Mouse (Mus musculus) T-helper 1 cell (primary cell): ENCODE results near the gene Sgpp1.
"Not testable (repeated sequence)": the region's sequence is repeated elsewhere in the genome, so short reads cannot be mapped to it uniquely, and the experiment has no call there.

Experiments used
- in situ Hi-C: fragments of 300-600 bp; cut with MboI, MseI; formaldehyde crosslinking; loops from one replicate; pipeline ENCODE4 v1.15.1; 2025; ENCODE audit warnings: high pct_unique_total_duplicates

The Sgpp1 gene

DNA sequence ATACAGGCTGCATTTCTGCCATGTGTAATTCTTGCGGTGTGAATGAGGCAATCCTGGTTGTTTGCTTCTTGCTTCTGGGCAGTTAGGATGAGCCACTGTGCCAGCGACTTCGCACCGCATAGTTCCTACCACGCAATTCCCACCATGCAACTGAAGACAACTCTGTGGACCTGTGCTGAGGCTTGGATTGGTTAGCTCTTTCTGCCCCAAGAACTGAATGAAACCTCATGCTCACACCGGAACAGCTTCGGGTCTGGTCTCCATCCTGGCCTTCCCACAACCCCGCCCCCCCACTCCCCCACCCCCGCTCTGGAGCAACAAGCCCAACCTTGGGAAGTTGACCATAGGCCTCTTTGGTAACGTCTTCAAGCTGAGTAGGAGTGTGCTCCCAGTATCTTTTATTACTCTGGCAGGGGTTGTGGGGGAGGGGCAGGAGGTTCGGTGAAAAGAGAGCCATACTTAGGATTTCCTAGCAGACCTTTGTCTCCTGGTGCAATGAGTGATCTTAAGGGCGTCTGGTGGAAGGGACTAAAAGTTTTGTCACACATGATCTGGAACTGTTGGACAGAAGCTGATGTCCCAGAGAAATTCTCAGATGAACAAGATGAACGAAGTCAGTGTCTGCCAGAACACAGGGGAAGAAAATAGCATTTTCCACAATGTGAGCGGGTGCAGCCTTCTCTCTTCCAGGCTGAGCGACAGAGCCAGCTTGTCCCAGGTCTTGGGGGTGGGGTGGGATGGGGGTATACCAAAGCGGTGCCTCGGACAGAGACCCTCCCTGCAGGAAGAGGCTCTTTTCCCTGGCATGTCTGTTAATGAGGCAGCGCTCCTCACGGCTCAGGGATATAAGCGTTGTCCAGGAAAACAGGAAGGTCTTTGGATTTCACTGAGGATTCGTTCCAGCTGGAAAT, 34.1 kb downstream of the Sgpp1 start:
- in situ Hi-C loops, result loop anchor here (10.0 kb wide), 1 partner anchor 763 kb away; no protein-coding TSS in a partner anchor

DNA sequence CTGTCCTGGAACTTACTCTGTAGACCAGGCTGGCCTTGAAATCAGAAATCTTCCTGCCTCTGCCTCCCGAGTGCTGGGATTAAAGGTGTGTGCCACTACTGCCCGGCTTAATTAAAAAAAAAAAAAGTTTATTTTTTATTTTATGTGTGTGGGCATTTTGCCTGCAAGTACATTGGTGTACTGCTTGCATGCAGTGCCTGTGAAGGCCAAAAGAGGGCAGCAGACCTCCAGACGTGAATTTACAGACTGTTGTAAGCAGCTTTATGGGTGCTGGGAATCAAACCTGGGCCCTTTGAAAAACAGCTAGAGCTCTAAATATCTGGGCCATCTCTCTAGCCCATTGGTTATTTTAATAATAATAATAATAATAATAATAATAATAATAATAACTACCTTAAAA, 36.8 kb downstream of the Sgpp1 start:
- in situ Hi-C loops, result no loop called here

- in situ Hi-C loops, result not testable (repeated sequence)
Observed at GRCm38 (mm10) chr12:75695845-75696244, 39.7 kb downstream of the Sgpp1 start.

DNA sequence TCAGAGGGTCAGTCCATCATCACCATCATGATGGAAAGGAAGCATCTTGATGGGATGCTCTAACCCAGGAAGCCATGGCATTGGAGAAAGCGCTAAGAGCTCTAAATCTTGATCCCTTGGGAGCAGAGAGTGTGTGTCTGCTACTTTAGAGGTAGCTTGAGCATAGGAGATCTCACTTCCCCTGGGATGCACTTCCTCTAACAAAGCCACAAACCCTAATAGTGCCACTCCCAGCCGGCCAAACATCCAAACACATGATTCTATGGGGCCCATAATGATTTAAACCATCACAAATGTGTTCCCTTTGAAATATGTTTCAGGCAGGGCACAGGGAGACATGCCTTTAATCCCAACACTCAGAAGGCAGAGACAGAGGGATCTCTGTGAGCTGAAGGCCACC, 46.5 kb downstream of the Sgpp1 start:
- in situ Hi-C loops, result no loop called here

GRCm38 (mm10) chr12:75687314-75687713, 48.2 kb downstream of the Sgpp1 start:
- in situ Hi-C loops, result no loop called here

- in situ Hi-C loops, result not testable (repeated sequence)
Observed at GRCm38 (mm10) chr12:75684026-75684425, 51.5 kb downstream of the Sgpp1 start.

DNA sequence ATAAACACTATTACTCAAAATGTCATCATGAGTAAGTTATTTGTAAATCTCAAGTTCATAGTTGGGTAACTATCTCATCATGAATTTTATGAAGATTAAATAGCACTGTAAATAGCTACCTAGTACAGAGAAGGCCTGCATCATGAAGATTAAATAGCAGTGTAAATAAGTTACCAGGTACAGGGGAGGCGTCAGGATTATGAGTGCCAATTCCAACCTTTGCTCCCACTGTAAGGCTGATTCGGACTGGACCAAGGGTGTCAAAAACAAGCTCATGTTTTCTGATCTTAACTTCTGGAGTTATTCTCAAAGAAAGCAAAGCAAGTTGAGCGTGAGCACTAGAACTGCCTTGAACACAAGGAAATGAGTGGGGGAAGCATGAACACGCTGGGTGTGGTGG, 51.9 kb downstream of the Sgpp1 start:
- in situ Hi-C loops, result no loop called here

- in situ Hi-C loops, result no loop called here
Observed at GRCm38 (mm10) chr12:75682842-75683241, 52.7 kb downstream of the Sgpp1 start.

DNA sequence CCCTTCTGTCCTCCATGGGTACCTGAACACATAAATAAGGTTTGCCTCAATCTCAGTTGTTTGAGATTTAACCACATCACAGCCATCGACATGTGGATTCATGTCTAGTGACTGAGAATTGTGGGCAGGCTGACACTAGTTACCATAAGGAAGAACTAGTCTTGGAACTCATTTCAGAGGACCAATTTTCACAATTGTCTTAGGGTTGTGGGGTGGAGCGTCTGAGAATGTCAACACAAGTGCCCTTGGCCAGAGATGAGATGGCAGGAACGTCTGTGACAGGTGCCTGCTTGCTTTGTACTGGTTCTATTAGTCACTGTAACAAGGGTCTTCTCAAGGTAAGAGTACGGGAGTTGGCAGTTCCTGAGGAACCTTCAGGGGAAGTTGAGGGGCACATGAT, 54.4 kb downstream of the Sgpp1 start:
- in situ Hi-C loops, result no loop called here

GRCm38 (mm10) chr12:75678393-75678792, 57.1 kb downstream of the Sgpp1 start:
- in situ Hi-C loops, result loop anchor here (10.0 kb wide), 1 partner anchor 96 kb away; no protein-coding TSS in a partner anchor

- in situ Hi-C loops, result loop anchor here (5.0 to 10.0 kb wide), 2 partner anchors 65 to 102 kb away; partner anchors contain the start of gene Sgpp1
Observed at GRCm38 (mm10) chr12:75672630-75673029, 62.9 kb downstream of the Sgpp1 start.

DNA sequence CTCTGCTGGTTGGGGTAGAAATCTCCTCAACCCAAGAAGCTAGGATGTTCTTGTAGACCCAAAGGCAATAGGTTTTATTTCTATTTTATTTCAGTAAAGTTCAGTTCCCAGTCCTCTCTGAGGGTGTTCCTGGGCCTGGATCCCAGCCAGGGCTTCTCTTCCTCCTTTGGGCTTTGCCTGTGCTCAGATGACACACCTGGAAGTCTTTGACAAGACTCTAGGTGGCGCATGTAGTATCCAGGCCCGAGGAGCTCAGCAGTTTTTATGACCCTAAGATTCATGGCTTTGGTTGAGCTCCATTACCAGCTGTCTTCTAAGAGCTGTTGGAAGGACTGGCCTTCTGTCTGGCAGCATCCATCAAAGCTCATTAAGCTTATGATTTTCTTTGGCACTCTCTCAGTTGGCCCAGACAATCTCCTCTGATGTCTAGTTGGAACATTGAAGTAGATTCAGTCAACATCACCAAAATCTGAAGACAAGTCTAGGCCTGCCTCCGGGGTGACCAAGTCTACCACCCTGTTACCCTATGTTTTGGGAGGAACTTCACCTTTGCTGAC, 63.7 kb downstream of the Sgpp1 start:
- in situ Hi-C loops, result loop anchor here (5.0 to 10.0 kb wide), 2 partner anchors 65 to 103 kb away; partner anchors contain the start of gene Sgpp1

DNA sequence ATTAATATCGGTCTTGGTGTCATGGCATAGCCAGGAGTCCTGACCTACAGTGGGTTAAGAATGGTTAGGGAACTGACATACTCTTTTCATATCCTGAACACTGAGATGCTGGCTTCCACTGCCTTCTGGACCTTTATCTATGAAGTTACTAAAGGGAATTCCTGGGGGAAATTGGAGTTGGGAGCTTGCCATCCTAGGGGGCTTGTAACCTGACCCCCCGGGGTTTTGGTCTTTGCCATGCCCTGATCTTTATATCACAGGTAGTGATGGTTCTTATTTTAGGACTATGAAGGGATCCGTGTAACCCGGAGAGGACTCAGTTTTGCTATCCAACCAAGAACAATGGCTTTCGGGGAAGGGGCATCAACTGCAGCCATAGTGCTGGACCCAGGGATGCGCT, 64.9 kb downstream of the Sgpp1 start:
- in situ Hi-C loops, result loop anchor here (5.0 to 10.0 kb wide), 2 partner anchors 67 to 104 kb away; partner anchors contain the start of gene Sgpp1

DNA sequence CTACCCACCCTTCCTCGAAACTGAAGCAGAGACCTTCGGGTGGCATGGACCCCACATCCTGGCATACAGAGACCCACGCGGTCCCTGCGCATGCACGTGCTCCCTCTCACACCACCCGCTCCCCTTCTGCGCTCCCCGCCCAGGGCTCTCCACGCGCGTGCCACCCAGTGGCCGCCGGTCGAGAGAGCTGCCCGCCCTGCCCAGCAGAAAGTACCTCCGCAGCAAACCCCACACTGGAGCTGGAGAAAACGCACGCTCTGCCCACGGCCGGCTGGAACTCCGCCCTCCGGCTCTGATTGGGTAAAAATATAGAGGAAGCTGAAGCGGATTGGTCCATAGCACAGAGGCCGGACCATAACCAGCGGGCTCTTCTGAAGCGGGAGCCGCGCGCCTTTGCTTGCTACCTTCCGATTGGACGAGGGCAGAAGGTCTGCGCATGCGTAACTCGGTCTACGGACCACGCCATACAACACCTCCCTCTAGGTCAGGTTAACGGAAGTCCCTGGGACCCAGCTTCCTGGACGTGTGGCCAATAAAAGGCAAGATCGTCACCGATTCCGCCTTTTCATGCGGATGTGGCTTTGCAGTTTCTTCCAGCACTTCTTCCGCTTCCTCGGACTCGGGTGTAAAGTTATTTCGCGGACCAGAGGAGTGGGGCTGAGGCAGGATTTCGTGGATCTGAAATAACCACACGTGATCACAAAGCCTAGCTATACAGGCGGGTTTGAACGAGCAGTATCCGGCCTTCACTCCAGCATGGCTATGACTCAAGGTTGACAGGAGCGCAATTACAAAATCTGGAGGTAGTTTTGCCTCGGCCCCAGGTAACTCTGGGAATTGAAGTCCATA, 66.0 kb downstream of the Sgpp1 start, which contains the start of gene Wdr89:
Gene Wdr89, minus strand, starts transcription at position 280 of the 849 bp plus-strand sequence.
- in situ Hi-C loops, result loop anchor here (5.0 to 10.0 kb wide), 2 partner anchors 68 to 105 kb away; partner anchors contain the start of gene Sgpp1

GRCm38 (mm10) chr12:75668916-75669257, 66.6 kb downstream of the Sgpp1 start:
- in situ Hi-C loops, result no loop called here

- in situ Hi-C loops, result no loop called here
Observed at GRCm38 (mm10) chr12:75668221-75668620, 67.3 kb downstream of the Sgpp1 start.

GRCm38 (mm10) chr12:75666939-75667338, 68.6 kb downstream of the Sgpp1 start:
- in situ Hi-C loops, result no loop called here

- in situ Hi-C loops, result no loop called here
Observed at GRCm38 (mm10) chr12:75664516-75664810, 71.1 kb downstream of the Sgpp1 start.
